Comparison of ENCODE assay signal across 8 mouse cellular contexts in the genomic region with DNA sequence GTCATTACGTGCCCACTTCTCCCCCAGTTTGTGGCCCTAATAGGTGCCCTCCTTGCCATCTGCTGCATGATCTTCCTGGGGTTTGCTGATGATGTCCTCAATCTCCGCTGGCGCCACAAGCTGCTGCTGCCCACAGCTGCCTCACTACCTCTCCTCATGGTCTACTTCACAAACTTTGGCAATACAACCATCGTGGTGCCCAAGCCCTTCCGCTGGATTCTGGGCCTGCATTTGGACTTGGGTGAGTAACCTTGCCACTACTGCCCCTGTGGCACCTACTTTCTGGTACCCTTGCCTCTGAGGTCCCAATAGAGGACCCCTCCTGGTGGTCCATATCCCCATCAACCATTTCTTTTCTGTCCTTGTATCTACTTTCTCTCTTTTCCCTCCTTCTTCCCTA. TPM values are rescaled to one million over a fixed set of nuclear protein-coding genes. Genes with fewer than 3 reads are reported as not detected.
A peak's percentile ranks its signal among the peaks of the same experiment; 100 is the strongest.
DNase-seq lines count a peak whose midpoint lies in the region; ATAC-seq and TF ChIP-seq lines count a peak whose summit lies in the region.

No protein-coding gene starts in this region.

- peaks cover 15% of the 10 kb centered on the region for H3K36me3 ChIP-seq in lung, embryonic 16.5 days (ENCODE audit: control insufficient read depth, insufficient read depth, low read length)
- peaks cover 39% of the 10 kb centered on the region for H3K36me3 ChIP-seq in forebrain, embryonic 12.5 days (replicated peaks)
- peaks cover 44% of the 10 kb centered on the region for H3K36me3 ChIP-seq in limb, embryonic 14.5 days (ENCODE audit: control insufficient read depth, insufficient read depth, low read length)
- peaks cover 32% of the 10 kb centered on the region for H3K36me3 ChIP-seq in stomach, embryonic 14.5 days (ENCODE audit: control insufficient read depth, insufficient read depth, low read length)

- DNase-seq in lung, adult 18-20 months, result no peak
- DNase-seq in limb, embryonic 14.5 days (ENCODE audit: low spot score), result no peak
- DNase-seq in layer of hippocampus, postnatal 14 days (ENCODE audit: low spot score in 2 of 2), result no peak
- DNase-seq in urinary bladder, adult 18-20 months (ENCODE audit: low spot score in 2 of 2), result no peak
- DNase-seq in cerebellum, postnatal 36 days, result no peak

- H3K9me3 ChIP-seq in lung, embryonic 16.5 days (ENCODE audit: control insufficient read depth, low read length), result no peaks in the 10 kb centered on the region
- H3K9me3 ChIP-seq in forebrain, embryonic 12.5 days, result no peaks in the 10 kb centered on the region
- H3K9me3 ChIP-seq in limb, embryonic 14.5 days (ENCODE audit: control insufficient read depth, low read length), result no peaks in the 10 kb centered on the region
- H3K9me3 ChIP-seq in stomach, embryonic 14.5 days (ENCODE audit: control insufficient read depth, low read depth, low read length), result no peaks in the 10 kb centered on the region

- peaks cover 11% of the 10 kb centered on the region for H3K4me1 ChIP-seq in lung, embryonic 16.5 days (replicated peaks; ENCODE audit: control insufficient read depth, insufficient read depth, low read length)
- peaks cover 14% of the 10 kb centered on the region for H3K4me1 ChIP-seq in forebrain, embryonic 12.5 days
- H3K4me1 ChIP-seq in limb, embryonic 14.5 days (ENCODE audit: control insufficient read depth, insufficient read depth, low read length), result peaks cover 10% of the 10 kb centered on the region
- H3K4me1 ChIP-seq in stomach, embryonic 14.5 days (ENCODE audit: control insufficient read depth, insufficient read depth, low read length), result peaks cover 13% of the 10 kb centered on the region

- peak overlapping the region; percentile 97; the same call in 1 of the 2 replicates for H3K27ac ChIP-seq in lung, embryonic 16.5 days (ENCODE audit: low read length)
- H3K27ac ChIP-seq in forebrain, embryonic 12.5 days, result peak overlapping the region; percentile 93
- H3K27ac ChIP-seq in limb, embryonic 14.5 days (replicated peaks; ENCODE audit: low read depth, low read length), result no peak overlapping the region
- no peak overlapping the region; the same call in 1 of the 2 replicates for H3K27ac ChIP-seq in stomach, embryonic 14.5 days (ENCODE audit: low read length)

- peak overlapping the region; percentile 89 for H3K4me3 ChIP-seq in lung, embryonic 16.5 days (ENCODE audit: low read length)
- H3K4me3 ChIP-seq in forebrain, embryonic 12.5 days (replicated peaks), result peak overlapping the region; percentile 78
- H3K4me3 ChIP-seq in limb, embryonic 14.5 days (replicated peaks; ENCODE audit: low read length), result peak overlapping the region; percentile 74
- H3K4me3 ChIP-seq in stomach, embryonic 14.5 days (ENCODE audit: low read depth, low read length), result peak overlapping the region; percentile 62; the same call in 1 of the 2 replicates

- WGBS in lung, embryonic 16.5 days, result 83% methylated on average over 5 of the region's 5 CpGs
- 87% methylated on average over 5 of the region's 5 CpGs for WGBS in forebrain, embryonic 12.5 days
- 87% methylated on average over 5 of the region's 5 CpGs for WGBS in limb, embryonic 14.5 days
- 83% methylated on average over 5 of the region's 5 CpGs for WGBS in stomach, embryonic 14.5 days

- ATAC-seq in lung, embryonic 16.5 days (ENCODE audit: low read depth), result no peak
- no peak for ATAC-seq in forebrain, embryonic 12.5 days (ENCODE audit: low FRiP score)
- no peak for ATAC-seq in limb, embryonic 14.5 days (ENCODE audit: low FRiP score, low read depth)
- ATAC-seq in stomach, embryonic 14.5 days (ENCODE audit: insufficient number of reproducible peaks, insufficient read depth, low FRiP score, low read depth), result no peak

- H3K9ac ChIP-seq in lung, embryonic 16.5 days (ENCODE audit: low read length), result peak overlapping the region; percentile 93
- H3K9ac ChIP-seq in forebrain, embryonic 12.5 days, result peak overlapping the region; percentile 87; the same call in 1 of the 2 replicates
- H3K9ac ChIP-seq in limb, embryonic 14.5 days (ENCODE audit: low read depth, low read length, severe bottlenecking), result peak overlapping the region; percentile 90
- peak overlapping the region; percentile 69; the same call in 1 of the 2 replicates for H3K9ac ChIP-seq in stomach, embryonic 14.5 days (replicated peaks; ENCODE audit: low read depth, low read length)

- peak overlapping the region; percentile 73 for H3K4me2 ChIP-seq in lung, embryonic 16.5 days (ENCODE audit: low read depth, low read length)
- peak overlapping the region; percentile 81 for H3K4me2 ChIP-seq in forebrain, embryonic 12.5 days
- H3K4me2 ChIP-seq in limb, embryonic 14.5 days (replicated peaks; ENCODE audit: low read depth, low read length, severe bottlenecking), result peak overlapping the region; percentile 83
- peak overlapping the region; percentile 74 for H3K4me2 ChIP-seq in stomach, embryonic 14.5 days (replicated peaks; ENCODE audit: low read depth, low read length)

- H3K27me3 ChIP-seq in lung, embryonic 16.5 days (ENCODE audit: control insufficient read depth, insufficient read depth, low read depth, low read length), result no peaks in the 10 kb centered on the region
- no peaks in the 10 kb centered on the region for H3K27me3 ChIP-seq in forebrain, embryonic 12.5 days
- no peaks in the 10 kb centered on the region for H3K27me3 ChIP-seq in limb, embryonic 14.5 days (ENCODE audit: control insufficient read depth, insufficient read depth, low read length)
- no peaks in the 10 kb centered on the region for H3K27me3 ChIP-seq in stomach, embryonic 14.5 days (ENCODE audit: control insufficient read depth, insufficient read depth, low read length)

- no peak for TF ChIP-seq POLR2A in limb, embryonic 14.5 days (IDR thresholded peaks at IDR 0.05; ENCODE audit: borderline replicate concordance, extremely low read depth, insufficient read depth, insufficient read length)

RNA-seq across cellular contexts. Expression of a gene that starts 2.1 kb away (rescaled TPM):
- polyA plus RNA-seq in lung, embryonic 16.5 days (2015; fragmentation: Nextera tagmentation; extraction: Ambion mirVana), result 38.0 and 42.3 TPM in 2 replicates
- 38.9 and 39.3 TPM in 2 replicates for polyA plus RNA-seq in forebrain, embryonic 12.5 days (2016; fragmentation: Nextera tagmentation; extraction: Ambion mirVana)
- 47.9 and 71.0 TPM in 2 replicates for polyA plus RNA-seq in limb, embryonic 14.5 days (2012; rRNA removed)
- 39.4 and 39.5 TPM in 2 replicates for polyA plus RNA-seq in limb, embryonic 14.5 days (2014; fragmentation: Nextera tagmentation; extraction: Ambion mirVana)
- polyA plus RNA-seq in stomach, embryonic 14.5 days (2014; fragmentation: Nextera tagmentation; extraction: Ambion mirVana), result 44.5 and 46.7 TPM in 2 replicates
- total RNA-seq in layer of hippocampus, postnatal 14 days (2021), result 10 to 100 TPM; 16.2 to 16.3 TPM

RNA-seq across cellular contexts. Expression of a gene that starts 6.6 kb away (rescaled TPM):
- 318 and 395 TPM in 2 replicates for polyA plus RNA-seq in lung, embryonic 16.5 days (2015; fragmentation: Nextera tagmentation; extraction: Ambion mirVana)
- polyA plus RNA-seq in forebrain, embryonic 12.5 days (2016; fragmentation: Nextera tagmentation; extraction: Ambion mirVana), result 477 and 482 TPM in 2 replicates
- 311 and 451 TPM in 2 replicates for polyA plus RNA-seq in limb, embryonic 14.5 days (2012; rRNA removed)
- 256 and 275 TPM in 2 replicates for polyA plus RNA-seq in limb, embryonic 14.5 days (2014; fragmentation: Nextera tagmentation; extraction: Ambion mirVana)
- 289 and 335 TPM in 2 replicates for polyA plus RNA-seq in stomach, embryonic 14.5 days (2014; fragmentation: Nextera tagmentation; extraction: Ambion mirVana)
- total RNA-seq in layer of hippocampus, postnatal 14 days (2021), result 10 to 100 TPM; 50.5 to 59.1 TPM

RNA-seq across cellular contexts. Expression of a gene that starts 7.8 kb away (rescaled TPM):
- polyA plus RNA-seq in lung, embryonic 16.5 days (2015; fragmentation: Nextera tagmentation; extraction: Ambion mirVana), result 6.8 and 7.4 TPM in 2 replicates
- polyA plus RNA-seq in forebrain, embryonic 12.5 days (2016; fragmentation: Nextera tagmentation; extraction: Ambion mirVana), result 16.5 and 16.9 TPM in 2 replicates
- polyA plus RNA-seq in limb, embryonic 14.5 days (2012; rRNA removed), result 19.6 and 23.1 TPM in 2 replicates
- 7.5 and 8.0 TPM in 2 replicates for polyA plus RNA-seq in limb, embryonic 14.5 days (2014; fragmentation: Nextera tagmentation; extraction: Ambion mirVana)
- polyA plus RNA-seq in stomach, embryonic 14.5 days (2014; fragmentation: Nextera tagmentation; extraction: Ambion mirVana), result 5.7 and 9.6 TPM in 2 replicates
- total RNA-seq in layer of hippocampus, postnatal 14 days (2021), result 100 to 1,000 TPM; 128 to 144 TPM

RNA-seq across cellular contexts. Expression of a gene that starts 16.1 kb away (rescaled TPM):
- 110 and 117 TPM in 2 replicates for polyA plus RNA-seq in lung, embryonic 16.5 days (2015; fragmentation: Nextera tagmentation; extraction: Ambion mirVana)
- 107 and 115 TPM in 2 replicates for polyA plus RNA-seq in forebrain, embryonic 12.5 days (2016; fragmentation: Nextera tagmentation; extraction: Ambion mirVana)
- polyA plus RNA-seq in limb, embryonic 14.5 days (2012; rRNA removed), result 60.1 and 61.3 TPM in 2 replicates
- 97.1 and 102 TPM in 2 replicates for polyA plus RNA-seq in limb, embryonic 14.5 days (2014; fragmentation: Nextera tagmentation; extraction: Ambion mirVana)
- 112 and 130 TPM in 2 replicates for polyA plus RNA-seq in stomach, embryonic 14.5 days (2014; fragmentation: Nextera tagmentation; extraction: Ambion mirVana)
- total RNA-seq in layer of hippocampus, postnatal 14 days (2021), result 10 to 100 TPM; 22.6 to 22.8 TPM

RNA-seq across cellular contexts. Expression of a gene that starts 22.5 kb away (rescaled TPM):
- polyA plus RNA-seq in lung, embryonic 16.5 days (2015; fragmentation: Nextera tagmentation; extraction: Ambion mirVana), result 24.3 and 25.1 TPM in 2 replicates
- polyA plus RNA-seq in forebrain, embryonic 12.5 days (2016; fragmentation: Nextera tagmentation; extraction: Ambion mirVana), result 34.6 and 35.5 TPM in 2 replicates
- 39.4 and 46.7 TPM in 2 replicates for polyA plus RNA-seq in limb, embryonic 14.5 days (2012; rRNA removed)
- polyA plus RNA-seq in limb, embryonic 14.5 days (2014; fragmentation: Nextera tagmentation; extraction: Ambion mirVana), result 18.0 and 22.0 TPM in 2 replicates
- polyA plus RNA-seq in stomach, embryonic 14.5 days (2014; fragmentation: Nextera tagmentation; extraction: Ambion mirVana), result 21.3 and 23.4 TPM in 2 replicates
- 10 to 100 TPM; 26.0 to 28.5 TPM for total RNA-seq in layer of hippocampus, postnatal 14 days (2021)

Comparison
In these comparisons a context has a peak if more than half of its experiments do, and no peak if none do; other contexts are left out.
1. H3K27ac ChIP-seq: peak in lung, embryonic 16.5 days (single experiment) and forebrain, embryonic 12.5 days (single experiment); none in limb, embryonic 14.5 days (single experiment) and stomach, embryonic 14.5 days (single experiment).
2. Peak in every context shown above with its lines, with median percentiles within 50 percentile points of each other: H3K4me2 ChIP-seq, H3K4me3 ChIP-seq and H3K9ac ChIP-seq.